Mouse (Mus musculus): ENCODE results near the gene Slc4a11.

GRCm38 (mm10) chr2:130738019-130738418 is 40.7 kb upstream of the Slc4a11 start:
- no peak for TF ChIP-seq CTCF (IDR thresholded peaks at IDR 0.05; ENCODE audit: low read depth)
- no peak for TF ChIP-seq EP300 (IDR thresholded peaks at IDR 0.05; ENCODE audit: low read depth)

Data from liver, embryonic 14.5 days (tissue).